Mouse (Mus musculus) lung, adult 18-20 months (tissue): ENCODE data around the gene Mansc1.

Source experiments
- DNase-seq, 2 experiments: peaks; one replicate each; pipeline ENCODE4 v3.0.0; 2022; ENCODE audit warnings: mixed read lengths in 2 of 2

Mansc1 gene

DNA sequence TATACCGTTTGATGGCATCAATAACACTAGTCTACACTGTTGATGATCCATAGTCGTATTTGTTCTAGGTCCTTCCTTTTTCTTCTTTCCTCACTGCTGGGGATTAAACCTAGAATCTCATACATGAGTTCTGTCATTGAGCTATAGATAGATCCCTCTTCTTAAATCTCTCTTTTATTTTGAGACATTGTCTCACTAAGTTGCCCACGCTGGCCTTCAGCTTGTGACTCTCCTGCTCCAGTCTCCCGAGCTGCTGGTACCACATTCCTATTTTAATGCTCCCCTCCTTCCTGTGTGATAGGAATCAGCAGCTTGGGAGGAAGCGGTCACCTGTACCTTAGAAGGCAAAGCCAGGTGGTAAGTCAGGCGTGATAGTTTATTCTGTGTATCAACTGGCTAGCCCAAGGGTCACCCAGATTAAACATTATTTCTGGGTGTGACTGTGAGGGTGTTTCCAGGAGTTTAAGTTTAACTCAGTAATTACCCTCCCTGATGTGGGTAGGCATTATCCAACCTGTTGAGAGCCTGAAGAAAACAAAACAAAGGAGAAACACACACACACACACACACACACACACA lies 34.5 kb downstream of the Mansc1 start:
- DNase-seq: no peak

DNA sequence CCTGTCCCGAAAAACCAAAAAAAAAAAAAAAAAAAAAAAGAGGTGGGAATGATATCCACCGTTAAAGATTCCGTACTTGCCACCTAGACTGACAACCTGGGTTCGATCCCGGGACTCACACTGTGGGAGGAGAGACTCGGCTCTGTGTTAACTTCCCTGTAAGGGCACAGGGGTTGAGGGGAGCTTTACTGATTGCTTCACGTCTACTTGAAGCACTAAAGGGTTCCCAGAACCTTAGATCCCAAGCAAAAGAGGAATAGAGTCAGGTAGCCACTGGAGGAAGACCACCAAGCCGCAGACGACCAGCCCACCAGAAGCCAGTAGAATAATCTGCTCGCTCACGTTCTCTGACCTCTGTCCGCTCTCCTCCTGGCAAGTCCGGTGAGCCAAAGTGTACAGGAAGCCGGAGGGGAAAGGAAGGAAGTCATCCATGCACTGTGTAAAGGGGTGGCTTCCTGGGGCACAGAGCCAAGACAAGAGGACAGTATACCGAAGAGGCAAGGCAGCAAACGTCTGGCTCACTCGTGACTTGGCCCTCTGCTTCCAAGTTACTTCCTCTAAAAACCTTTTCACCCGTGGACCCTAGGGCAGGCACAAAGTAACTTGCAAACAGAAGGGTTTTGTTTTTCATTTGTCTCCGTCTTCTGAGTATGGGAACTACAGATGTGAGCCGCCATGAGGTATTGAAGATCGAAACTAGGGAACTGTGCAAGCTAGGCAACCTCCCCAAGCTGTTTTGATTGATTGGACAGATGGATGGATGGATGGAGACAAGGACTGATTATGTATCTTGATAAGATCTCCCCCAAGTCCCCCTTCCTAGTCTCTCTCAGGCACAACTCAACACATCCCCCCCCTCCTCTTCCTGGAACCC lies 37.5 kb downstream of the Mansc1 start:
- DNase-seq: peak; percentile 72 to 77

DNA sequence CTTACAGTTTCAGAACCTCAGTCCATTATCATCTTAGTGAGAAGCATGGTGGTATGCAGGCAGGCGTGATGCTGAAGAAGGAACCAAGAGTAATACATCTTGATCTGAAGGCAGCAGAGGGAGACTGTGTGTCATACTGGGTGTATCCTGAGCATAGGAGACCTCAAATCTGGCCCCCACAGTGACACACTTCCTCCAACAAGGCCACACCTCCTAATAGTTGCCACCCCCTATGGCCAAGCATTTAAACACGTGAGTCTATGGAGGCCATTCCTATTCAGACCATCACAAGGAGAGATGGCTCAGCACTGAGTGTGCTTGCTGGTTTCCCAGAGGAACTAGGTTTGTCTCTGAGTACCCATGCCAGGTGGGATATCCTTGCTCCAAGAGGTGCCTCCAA lies 40.7 kb downstream of the Mansc1 start:
- no peak for DNase-seq

DNA sequence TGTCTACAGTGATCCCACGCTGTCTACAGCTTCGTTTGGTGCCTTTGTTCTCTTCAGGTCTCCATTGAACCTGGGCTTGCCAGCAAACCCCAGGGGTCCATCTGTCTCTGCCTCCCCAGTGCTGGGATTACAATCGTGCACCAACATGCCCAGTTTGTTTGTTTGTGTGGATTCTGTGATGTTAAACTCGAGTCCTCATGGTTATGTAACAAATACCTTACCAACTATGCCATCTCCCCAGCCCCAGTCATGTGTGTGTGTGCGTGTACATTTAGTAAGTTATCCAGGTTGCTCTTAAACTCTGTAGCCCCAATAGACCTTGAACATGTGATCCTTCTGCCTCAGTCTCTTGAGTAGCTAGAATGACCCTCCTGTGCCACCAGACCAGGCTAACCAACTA lies 46.0 kb downstream of the Mansc1 start:
- no peak for DNase-seq

DNA sequence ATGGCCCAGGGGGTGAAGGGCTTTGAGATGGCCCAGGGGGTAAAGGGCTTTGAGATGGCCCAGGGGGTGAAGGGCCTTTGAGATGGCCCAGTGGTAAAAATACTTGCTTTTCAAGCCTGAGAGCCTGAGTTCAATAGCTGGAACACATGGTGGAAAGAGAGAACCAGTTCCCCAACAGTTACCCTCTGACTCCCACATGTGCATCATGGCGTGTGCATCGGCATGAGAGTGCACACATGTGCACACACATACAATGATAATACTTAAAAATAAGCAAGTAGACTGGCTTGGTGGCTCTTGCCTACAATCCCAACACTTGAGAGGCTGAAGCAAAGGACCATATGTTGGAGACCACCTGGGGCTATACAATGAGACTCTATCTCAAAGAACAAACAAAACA lies 47.7 kb downstream of the Mansc1 start:
- DNase-seq: no peak

DNA sequence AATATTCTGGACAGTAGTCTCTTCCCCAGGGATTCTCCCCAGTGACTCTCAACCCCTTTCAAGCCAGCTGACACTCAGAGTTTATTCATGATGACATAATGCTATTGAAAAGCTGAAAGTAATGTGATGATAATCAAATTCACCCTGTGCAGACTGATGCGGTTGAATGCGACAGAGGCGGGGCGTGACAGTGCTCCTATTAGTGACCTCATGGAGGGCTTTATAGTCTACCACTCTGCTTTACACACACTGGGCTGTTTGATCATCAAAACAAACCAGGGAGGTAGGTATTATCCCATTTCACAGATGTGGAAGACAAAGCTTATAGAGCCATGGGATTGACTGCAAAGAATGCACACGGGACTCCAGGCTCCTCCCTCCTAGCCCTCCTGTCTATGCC lies 50.2 kb downstream of the Mansc1 start:
- DNase-seq: no peak

DNA sequence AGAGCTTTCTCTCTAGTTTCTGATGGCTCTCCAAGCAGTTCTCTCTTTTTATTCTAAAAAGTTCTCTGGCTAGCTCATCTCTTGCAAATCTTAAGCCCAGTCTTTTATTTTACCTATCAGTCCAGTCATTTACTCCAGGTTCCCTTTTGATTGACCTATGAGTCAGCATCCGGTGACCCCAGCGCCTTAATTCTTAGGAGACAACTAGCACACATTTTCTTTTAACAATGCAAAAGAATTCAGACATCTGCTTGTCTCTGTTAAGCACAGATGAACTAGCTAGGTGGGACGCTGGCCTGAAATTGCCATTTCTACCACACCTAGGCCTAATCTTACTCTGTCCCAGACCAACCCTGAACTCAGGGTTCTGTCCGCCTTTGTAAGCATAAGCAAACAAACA lies 52.8 kb downstream of the Mansc1 start:
- DNase-seq: no peak

DNA sequence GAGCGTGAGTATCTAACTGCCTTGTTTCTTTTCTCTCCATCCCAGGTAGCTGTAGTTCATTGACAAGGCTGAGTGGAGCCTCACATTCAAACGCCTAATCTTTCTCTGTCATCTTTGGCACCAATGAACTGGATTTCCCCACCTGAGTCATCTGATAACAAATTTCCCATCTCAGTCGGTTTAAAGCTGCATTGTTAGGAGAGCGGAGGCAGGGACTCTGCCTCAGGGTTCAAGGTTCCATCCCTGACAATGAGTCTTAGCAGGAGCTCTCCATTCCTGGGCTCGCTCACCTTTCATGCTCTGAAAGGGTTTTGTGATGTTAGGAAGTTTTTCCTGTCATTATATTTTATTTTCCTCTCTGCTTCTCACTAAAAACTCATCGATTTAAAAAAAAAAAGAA lies 54.2 kb downstream of the Mansc1 start:
- DNase-seq: no peak

DNA sequence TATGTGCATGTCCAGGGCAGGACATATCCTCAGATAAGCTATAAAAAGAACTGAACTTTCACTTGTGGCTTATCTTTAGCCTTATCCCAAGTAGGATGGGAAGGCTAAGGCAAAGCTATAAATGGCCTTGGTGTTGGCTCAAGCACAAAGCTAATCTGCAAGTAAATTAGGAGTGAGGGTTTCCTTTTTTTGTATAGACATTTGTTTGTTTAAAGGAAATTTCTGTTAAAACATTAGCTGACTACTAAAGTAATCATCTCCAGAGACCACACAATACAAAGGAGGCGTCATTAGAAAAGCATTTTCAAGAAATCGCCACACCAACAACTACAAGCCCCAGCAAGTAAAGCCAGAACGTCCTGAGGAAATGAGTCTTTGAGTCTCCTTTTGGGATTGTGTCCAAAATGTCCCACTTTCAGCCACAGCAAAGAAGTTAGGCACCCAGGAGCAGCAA lies 57.0 kb downstream of the Mansc1 start:
- DNase-seq: peak; percentile 17 to 37

DNA sequence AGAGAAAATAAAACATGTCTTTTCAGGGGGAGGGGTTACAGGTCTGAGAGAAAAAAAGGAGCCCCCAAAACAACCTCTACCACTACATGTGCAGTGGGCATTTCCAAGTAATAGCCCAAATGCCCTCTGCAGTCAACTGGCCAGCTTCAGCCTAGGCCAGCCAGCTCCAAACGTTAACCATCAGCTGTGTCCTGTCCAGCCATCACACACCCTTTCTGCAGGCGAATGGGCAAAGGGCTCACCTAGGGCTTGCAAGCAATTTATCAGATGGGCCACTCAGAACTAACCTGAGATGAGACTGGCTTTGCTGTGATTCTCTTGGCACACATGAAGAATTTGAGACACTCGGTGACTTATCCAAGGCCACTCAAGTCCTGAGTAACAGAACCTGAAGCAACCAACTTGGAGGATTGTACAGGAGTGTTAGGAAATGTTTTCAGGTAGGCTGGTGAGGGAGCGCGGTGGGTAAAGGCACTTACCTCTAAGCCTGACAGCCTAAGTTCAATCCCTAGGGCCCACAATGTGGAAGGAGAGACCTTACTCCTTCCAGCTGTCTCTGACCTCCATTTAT lies 64.2 kb downstream of the Mansc1 start:
- DNase-seq: no peak

DNA sequence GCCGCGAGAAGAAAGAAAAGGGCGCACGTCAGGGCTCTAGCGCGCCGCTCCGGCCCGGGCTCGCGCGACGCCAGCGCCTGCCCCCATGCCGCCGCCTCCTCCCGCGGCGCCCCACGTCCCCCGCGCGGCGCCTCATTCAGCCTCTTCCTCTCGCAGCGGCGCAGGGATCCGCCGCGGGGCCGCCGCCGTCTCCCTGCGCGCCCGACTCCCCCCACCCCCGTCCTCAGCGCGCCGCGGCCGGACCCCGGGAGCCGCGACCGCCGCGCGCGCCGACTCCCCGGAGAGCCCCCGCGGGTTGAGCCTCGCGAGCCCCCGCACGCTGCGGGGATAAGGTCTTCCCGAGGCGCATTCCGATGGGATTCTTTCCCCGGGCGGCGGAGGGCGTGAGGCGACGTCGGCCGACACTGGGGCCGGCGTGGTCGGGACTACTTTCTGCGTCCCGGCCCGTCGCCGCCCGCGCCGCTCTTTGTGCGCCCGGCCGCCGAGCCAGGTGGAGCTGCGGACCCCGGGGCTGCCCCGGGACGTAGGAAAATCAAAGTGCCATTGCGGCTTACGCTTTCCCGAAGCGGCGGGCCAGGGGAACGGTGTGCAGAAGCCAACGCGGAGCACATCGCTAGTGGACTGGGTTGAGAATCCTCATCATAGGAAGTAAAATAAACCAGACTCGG lies 65.3 kb downstream of the Mansc1 start, which contains the start of gene Lrp6:
Lrp6 (minus strand) TSS at position 148 of the 668 bp plus-strand sequence.
- peak; percentile 77 to 80 for DNase-seq

DNA sequence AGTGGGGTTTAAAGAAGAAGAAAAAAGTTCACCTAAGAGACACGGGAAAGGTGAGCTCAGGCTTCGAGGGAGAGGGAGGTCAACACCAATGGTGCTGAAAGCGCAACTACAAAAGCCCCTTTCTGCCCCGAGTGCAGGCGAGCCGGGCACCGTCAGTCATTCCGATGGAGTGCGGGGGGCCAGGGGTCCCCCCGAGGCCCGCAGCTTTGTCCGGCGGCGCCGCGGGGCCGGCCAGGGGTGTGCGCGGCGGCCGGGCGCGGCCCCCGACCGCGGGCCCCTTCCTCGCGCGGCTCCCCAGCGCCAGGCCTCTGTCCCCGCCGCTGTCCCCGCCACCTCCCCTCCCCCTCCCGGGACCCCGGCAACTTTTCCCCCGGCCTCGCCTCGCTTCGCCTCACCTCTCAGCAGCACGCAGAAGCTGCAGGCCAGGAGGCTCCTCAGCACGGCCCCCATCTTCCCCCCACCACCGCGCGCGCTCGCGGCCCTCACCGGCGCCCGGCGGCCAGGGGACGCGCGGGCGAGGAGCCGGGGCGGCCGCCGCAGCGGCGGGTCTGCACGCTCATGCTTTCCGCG lies 66.0 kb downstream of the Mansc1 start:
- DNase-seq: no peak

DNA sequence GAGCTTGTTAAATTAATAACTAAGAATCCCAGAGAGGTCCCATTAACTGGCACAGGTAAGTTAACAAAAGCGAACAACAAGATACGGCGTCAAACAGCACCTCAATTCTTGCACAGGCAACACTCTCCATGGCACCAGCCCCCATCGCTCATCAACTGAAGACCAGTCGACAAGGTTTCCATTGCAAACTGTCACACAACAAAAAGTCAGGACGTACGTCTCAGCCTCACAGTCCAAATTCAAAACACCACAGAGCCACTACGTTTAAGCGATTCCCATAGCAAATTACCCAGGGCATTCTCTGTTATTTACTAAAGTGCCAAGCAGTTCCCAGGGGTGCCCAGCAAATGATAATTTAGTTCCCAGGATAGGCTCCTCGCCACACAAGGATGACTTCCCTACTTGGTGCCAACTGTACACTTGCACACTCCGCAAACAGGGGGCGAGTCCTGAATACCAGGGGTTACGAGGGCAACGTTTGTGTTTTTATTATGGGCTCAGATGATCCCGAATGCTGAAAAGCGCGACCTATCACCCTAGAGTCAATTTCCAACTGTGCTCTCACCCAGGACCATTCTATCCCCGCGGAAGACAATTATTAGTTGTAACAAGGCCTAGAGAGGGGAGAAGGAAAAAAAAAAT lies 66.6 kb downstream of the Mansc1 start:
- DNase-seq: peak in 1 of 2 experiments; percentile 14

DNA sequence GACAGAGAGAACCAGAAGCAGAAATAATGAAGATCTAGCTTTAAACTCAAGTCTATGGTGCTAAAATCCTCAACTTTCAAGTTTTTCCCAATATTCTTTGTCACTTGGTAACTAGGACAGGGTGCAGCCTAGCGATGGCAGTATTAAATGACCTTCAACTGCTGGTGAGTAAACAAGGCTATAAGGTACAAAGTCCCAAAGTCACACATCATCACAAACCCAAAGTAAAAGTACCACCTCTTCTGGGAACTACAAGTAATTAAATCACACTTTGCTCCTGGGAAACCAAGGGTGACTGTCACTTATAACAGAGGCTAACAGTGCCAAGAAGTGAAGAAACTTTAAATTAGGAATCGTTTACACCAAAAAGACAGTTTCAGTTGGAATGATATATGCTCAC lies 67.7 kb downstream of the Mansc1 start:
- DNase-seq: no peak

DNA sequence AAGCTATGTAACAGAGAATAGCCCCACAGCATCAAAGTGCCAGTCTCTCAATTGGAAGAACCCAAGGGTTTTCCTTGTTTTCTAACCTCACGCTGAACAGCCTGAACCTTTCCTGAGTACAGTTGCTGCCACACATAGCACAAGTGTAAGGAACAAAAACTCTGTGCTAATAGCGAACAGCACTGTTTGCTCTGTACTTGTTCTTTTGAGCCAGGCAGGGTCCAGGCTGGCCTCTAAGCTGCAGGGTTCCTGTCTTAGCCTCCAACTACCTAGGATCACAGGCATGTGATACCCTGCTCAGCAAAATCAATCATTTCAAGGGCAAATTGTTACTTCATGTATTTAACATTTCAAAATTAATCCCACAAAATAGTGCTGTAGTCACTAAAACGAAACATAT lies 72.7 kb downstream of the Mansc1 start:
- no peak for DNase-seq
